Mouse (Mus musculus) CD4-positive, CD25-positive, alpha-beta regulatory T cell, adult 2 months (primary cell): ENCODE results near the gene Nipbl.

ENCODE experiments used
- DNase-seq: peaks from one replicate; pipeline ENCODE4 v3.0.0-alpha.2; 2012; ENCODE audit warnings: low read depth, low spot score

Nipbl gene

GRCm38 (mm10) chr15:8420909-8421308 lies 23.4 kb downstream of the Nipbl start:
- DNase-seq: peak; percentile 24

GRCm38 (mm10) chr15:8416500-8417138 lies 27.6 kb downstream of the Nipbl start:
- no peak for DNase-seq

- DNase-seq: no peak
These were observed 30.9 kb downstream of the Nipbl start for GRCm38 (mm10) chr15:8413356-8413755.

DNA sequence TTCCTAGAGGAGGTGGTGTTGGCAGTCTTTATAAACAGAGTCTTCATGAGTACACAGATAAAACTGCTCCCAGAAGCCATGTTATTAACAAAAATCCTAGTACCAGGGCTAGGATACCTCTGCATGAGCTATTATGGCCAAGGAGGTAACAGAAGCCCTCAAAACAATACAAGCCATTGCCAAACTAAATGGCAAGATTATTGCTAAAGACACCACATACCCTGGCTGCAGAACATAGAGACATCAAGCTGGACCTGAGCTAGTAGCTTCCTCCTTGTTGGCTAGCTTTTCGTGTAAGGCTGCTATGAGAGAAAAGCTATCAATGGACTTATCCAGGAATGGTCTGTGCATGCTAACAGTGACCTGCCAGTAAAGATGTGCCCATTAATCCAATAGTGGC lies 32.4 kb downstream of the Nipbl start:
- no peak for DNase-seq

DNA sequence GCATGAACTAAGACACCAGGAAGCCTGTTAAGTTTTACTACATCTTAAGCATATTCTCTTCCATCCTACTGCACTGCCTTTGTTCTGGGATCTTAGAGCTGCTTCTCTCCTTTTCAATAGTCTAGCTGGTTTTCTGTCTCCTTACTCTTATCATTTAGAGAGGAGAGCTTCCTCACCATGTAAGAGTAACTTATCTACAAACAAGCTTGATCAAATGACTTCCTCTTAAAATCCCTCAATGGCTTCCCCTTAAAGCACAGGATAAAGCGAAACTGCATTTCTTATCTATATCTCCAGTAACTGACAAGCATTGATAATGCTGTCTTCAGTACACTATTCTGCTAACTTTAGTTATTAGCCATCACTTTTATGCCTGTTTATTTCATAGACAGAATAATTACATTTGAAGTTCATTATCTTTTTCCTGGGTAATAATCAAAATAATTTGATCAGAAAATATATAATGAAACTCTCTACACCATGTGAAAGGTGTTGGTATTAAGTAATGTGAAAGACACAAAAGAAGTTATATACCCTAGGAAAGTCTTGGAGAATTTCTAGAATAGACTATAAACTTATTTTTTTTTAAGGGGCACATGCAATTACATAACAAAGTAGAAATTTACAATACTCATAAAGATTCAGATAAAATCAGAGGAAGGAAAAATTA lies 33.0 kb downstream of the Nipbl start:
- peak; percentile 13 for DNase-seq

DNA sequence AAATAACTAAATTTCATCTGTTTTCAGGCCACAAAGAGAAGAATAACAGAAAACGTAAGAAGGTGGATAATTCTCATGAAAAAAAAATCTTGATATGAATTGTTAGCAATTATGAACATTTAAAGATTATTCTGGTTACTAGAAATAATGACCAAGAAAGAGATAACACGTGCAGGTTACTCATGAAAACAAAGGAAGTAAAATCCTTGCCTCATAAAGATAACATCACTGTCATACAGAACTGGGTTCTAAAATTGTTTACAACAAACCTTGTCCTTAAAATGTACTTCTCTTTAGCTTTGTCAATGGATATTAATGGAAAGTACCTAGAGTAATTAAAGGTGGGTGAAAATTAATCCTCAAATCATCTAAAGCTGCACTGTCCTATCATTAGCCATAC lies 37.2 kb downstream of the Nipbl start:
- DNase-seq: no peak

DNA sequence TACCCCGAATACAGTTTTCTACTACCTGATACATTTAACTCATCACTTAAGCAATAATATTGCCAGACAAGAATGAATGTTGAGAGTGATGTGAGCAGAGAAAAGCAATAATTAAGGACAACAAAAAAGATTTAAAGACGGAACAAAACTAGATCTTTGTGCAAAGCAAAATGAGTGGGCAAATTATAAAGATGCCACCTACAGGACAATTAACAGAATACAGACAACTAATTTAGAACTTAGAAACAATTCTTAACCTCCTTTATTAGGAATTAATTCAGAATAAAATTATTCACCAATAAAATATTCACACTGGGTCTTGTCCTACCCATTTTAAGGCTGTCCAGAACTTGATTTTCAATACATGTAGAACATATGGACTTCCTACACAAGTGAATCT lies 38.0 kb downstream of the Nipbl start:
- DNase-seq: no peak

GRCm38 (mm10) chr15:8402591-8402990 lies 41.7 kb downstream of the Nipbl start:
- no peak for DNase-seq

GRCm38 (mm10) chr15:8401536-8401935 lies 42.7 kb downstream of the Nipbl start:
- DNase-seq: no peak

- no peak for DNase-seq
These were observed 52.5 kb downstream of the Nipbl start for GRCm38 (mm10) chr15:8391764-8392163.

DNA sequence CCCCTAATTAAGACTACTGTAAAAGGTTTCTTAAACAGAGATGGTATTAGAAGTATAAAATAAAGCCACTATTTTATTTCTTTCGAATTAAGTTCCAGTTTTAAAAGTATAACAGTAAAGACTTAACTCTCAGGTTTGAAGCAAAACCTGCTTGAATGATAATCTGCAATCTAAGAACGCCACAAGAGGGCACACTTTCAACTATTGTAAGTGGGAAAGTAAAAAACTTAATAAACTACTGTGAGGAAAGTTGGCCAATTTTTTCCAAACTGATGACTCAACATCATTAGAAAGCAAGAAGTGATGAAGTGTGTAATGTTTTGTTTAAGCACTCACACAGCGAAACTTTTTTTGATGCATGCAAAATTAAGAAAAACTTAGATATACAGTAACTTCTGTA lies 62.0 kb downstream of the Nipbl start:
- DNase-seq: peak; percentile 67

DNA sequence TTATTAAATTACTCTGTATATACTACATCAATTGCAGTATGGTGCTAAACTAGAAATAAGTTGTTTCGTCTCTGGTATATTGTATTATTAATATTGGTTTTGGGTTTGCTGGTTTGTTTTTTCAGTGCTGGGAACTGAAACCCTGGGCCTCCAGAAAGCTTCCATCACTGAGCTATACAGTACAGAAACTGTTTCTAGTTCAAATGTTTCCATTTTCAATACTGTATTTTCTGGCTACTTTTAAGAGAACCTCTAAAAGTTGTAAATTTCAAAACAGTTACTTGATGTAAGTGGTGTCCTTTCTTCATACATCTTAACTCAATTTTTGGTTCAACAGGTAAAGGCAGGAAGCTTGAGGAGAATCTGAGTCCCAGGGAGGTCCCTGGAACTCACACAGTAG lies 68.6 kb downstream of the Nipbl start:
- no peak for DNase-seq

DNA sequence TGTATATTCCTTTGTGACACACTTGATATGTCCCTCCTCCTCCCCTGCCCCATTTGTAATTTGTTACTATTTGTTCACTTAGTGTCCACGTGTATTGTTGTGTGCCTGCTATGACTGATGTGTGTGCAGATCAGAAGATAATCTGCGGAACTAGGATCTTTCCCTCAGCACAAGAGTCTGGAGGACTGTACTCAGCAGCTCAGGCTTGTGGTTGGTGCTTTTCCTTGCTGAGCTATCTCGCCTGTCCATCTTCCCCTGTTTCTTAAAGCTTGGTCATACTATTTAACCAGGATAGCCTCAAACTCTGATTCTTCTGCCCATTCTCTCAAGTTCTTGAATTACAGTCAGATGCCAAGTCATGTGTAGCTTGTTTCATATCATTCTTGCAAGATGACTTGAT lies 69.5 kb downstream of the Nipbl start:
- DNase-seq: no peak

DNA sequence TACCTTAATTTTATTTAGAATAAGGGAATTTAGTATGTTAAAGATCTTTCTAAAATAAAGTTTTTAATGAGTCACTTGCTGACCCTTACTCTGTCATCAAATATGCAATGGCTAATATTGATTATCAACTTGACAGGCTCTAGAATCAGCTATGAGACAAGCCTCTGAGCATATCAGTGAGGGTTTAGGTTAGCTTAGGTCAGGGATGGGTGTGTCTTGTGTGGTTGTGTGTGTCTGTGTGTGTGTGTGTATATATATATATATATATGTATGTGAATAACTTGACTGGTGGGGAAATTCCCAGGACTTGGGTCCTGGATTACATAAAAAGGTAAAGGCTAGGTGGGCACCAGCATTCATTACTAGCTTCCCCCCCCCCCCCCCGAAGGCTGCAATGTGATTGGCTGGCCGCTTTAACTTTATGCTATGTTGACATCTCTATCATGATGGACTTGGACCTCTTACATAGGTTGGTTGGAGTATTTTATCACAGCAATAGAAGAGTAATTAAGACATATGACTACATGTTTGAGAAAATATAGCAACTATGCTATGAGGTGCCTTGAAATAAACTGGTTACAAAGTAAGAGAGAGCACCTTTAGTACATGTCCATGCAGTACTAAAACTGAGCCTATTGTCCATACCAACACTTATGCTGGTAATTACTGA lies 97.0 kb downstream of the Nipbl start:
- DNase-seq: no peak

DNA sequence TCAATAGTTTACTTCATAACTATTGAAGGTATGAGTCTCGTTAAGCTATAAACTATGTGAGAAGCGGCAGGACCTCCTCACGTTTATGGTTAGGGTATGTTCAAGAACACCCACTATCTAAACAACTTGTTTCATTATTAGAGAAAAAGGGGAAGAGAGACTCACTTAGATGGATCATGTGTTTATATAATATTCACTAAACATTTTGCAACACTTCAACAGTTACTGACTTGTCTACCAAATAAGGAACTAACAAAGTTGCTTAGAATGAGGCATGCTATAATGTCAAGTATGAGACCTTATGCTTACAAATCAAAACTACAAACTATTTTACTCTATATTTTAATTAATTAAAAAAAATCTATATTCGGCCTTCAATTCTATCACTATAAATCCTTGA lies 103.7 kb downstream of the Nipbl start:
- no peak for DNase-seq

DNA sequence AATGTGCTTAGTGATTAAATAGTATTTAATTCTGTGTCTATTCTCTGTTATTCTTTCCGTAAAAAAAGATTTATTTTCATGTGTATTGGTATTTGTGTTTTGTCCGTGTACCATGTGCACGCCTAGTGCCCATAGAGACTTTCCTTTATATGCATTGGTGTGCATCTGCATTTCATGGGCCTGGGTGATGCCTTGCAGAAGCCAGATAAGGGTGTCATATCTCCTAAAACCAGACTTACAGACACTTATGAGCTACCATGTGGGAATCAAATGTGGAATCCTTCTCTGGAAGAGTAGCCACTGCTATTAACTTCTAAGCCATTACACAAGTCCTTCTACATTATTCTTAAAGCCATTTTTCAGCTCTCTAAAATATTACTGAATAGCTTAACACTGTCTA lies 112.7 kb downstream of the Nipbl start:
- DNase-seq: no peak

GRCm38 (mm10) chr15:8325629-8326028 lies 118.6 kb downstream of the Nipbl start:
- no peak for DNase-seq

DNA sequence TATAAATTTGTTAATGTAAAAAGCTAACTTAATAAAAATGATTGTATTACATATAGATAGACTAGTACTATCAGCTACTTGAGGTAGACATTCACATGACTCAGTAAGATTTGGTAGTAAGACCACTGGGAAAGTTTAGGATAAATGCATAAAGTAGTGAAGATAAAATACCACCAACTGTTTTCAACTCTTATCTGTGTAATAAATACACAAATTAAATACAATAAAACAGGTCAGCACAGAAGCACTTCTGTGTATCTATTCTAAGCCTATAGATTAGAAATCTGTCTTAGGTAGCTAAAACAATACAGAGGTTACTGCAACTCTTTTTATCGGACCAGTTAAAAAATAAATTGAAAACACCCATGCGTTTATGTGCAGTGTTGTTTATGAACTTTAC lies 119.4 kb downstream of the Nipbl start:
- DNase-seq: no peak

DNA sequence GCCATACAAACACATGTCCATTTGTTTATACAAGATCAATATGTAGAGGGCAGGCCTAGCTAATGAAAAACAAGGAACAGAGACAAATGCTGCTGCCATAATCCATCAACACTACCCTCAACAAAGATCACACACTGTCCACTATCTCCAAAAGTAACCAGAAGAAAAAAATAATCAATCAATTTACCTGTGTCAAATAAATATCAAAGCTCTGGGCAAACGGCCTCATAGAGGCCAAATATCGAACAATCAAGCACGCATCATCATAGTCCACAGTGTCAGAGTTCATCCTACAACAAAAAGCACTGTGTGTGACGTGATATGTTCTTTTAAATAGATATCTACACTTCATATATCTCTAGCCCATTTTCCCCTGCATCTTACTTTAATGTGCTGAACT lies 120.2 kb downstream of the Nipbl start:
- DNase-seq: no peak

DNA sequence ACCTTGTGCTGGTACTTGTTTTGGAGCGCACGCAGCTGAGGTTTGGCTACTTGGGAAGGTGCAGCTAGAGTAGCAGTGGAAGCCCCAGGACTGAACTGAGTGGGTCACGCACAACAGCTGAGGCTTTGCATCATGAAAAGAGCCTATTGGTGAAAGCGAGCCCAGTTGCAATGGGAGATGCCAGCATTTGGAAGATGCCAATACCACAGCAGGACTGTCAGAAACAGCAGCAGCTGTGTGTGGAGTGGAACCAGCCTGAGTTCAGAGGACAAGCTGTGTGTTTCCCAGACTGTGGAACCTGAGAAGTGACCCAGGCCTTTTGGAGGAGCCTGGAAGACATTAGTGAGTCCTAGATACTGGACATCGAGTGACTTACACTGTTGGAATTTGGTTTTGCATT lies 122.8 kb downstream of the Nipbl start:
- no peak for DNase-seq

GRCm38 (mm10) chr15:8319191-8319590 lies 125.1 kb downstream of the Nipbl start:
- DNase-seq: no peak

- DNase-seq: no peak
These were observed 126.9 kb downstream of the Nipbl start for GRCm38 (mm10) chr15:8317381-8317780.

DNA sequence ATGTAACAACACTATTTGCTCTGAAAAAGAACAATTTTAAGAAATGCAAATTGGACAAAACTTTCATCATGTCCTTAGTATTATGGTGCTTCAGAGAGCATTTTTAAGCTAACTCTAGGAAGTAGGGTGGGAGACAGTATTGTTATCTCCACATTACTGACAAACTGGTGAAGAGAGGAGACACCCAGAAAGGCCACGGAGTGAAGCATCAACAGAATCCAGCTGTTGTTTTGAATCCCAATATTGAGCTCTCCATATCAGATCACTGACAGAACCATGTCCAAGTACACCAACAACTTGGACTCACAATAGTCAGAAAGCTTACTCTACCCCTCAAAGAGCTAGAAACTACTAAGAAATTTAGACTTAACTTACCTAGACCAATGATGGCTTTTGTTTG lies 138.8 kb downstream of the Nipbl start:
- no peak for DNase-seq
